Mouse (Mus musculus) CH12.LX (cell line): ENCODE results near the gene Ctsl. TPM values are rescaled to one million over a fixed set of nuclear protein-coding genes. Genes with fewer than 3 reads are reported as not detected.

Experiments
- polyA plus RNA-seq: library from polyadenylated mRNA; unstranded; fragments of >175 nt; gene quantifications from 2 replicates; pipeline ENCODE4 v1.2.1, GENCODE M21; 2012; ENCODE audit warnings: low read depth; ENCODE audit not compliant: insufficient read length
- total RNA-seq, 2 experiments: library from RNA; depleted of rRNA; stranded (reverse); fragments of 300-350 nt in 1 of 2; fragments of >200 nt in 1 of 2; gene quantifications; 2 replicates each; pipeline ENCODE4 v1.2.3; 2012 to 2014

Ctsl gene
- total and polyA plus RNA-seq, 3 experiments: 0.89 to 6.5 (median 4.6) TPM

Other genes starting within 250 kb of the Ctsl start
- 9.2 and 10.3 TPM in 2 replicates for gene Slc35d2, start 241.5 kb downstream of the Ctsl start, total RNA-seq (2012; rRNA removed)
- gene Slc35d2, start 241.5 kb downstream of the Ctsl start, total RNA-seq (2014; rRNA removed): 15.4 and 19.4 TPM in 2 replicates
- 16.9 and 17.2 TPM in 2 replicates for gene Slc35d2, start 241.5 kb downstream of the Ctsl start, polyA plus RNA-seq
- gene Zfp367, start 217.7 kb downstream of the Ctsl start, total RNA-seq (2012; rRNA removed): 12.6 and 17.0 TPM in 2 replicates
- gene Zfp367, start 217.7 kb downstream of the Ctsl start, total RNA-seq (2014; rRNA removed): 33.7 and 39.2 TPM in 2 replicates
- gene Zfp367, start 217.7 kb downstream of the Ctsl start, polyA plus RNA-seq: 17.3 and 23.8 TPM in 2 replicates
- gene Habp4, start 209.1 kb downstream of the Ctsl start, total RNA-seq (2012; rRNA removed): 1.8 and 3.3 TPM in 2 replicates
- 2.6 and 3.5 TPM in 2 replicates for gene Habp4, start 209.1 kb downstream of the Ctsl start, total RNA-seq (2014; rRNA removed)
- 3.3 and 4.2 TPM in 2 replicates for gene Habp4, start 209.1 kb downstream of the Ctsl start, polyA plus RNA-seq
- 2.9 and 5.5 TPM in 2 replicates for gene Cdc14b, start 95.6 kb downstream of the Ctsl start, total RNA-seq (2012; rRNA removed)
- 2.7 and 3.8 TPM in 2 replicates for gene Cdc14b, start 95.6 kb downstream of the Ctsl start, total RNA-seq (2014; rRNA removed)
- gene Cdc14b, start 95.6 kb downstream of the Ctsl start, polyA plus RNA-seq: 4.6 and 4.8 TPM in 2 replicates
- 9.1 and 12.2 TPM in 2 replicates for gene Aaed1, start 58.2 kb downstream of the Ctsl start, total RNA-seq (2012; rRNA removed)
- gene Aaed1, start 58.2 kb downstream of the Ctsl start, total RNA-seq (2014; rRNA removed): 19.3 and 22.1 TPM in 2 replicates
- gene Aaed1, start 58.2 kb downstream of the Ctsl start, polyA plus RNA-seq: 8.2 and 8.3 TPM in 2 replicates
- gene Cdk20, start 61.4 kb upstream of the Ctsl start, total RNA-seq (2012; rRNA removed): 0.21 and 0.29 TPM in 2 replicates
- gene Cdk20, start 61.4 kb upstream of the Ctsl start, total RNA-seq (2014; rRNA removed): 1.2 and 1.5 TPM in 2 replicates
- gene Cdk20, start 61.4 kb upstream of the Ctsl start, polyA plus RNA-seq: 1.5 and 2.2 TPM in 2 replicates
- not detected in 2 replicates for gene Fam240b, start 126.9 kb upstream of the Ctsl start, total RNA-seq (2012; rRNA removed)
- not detected in 2 replicates for gene Fam240b, start 126.9 kb upstream of the Ctsl start, total RNA-seq (2014; rRNA removed)
- not detected in 2 replicates for gene Fam240b, start 126.9 kb upstream of the Ctsl start, polyA plus RNA-seq